Mouse (Mus musculus) ES-Bruce4 (cell line): ENCODE measurements around the gene Sec14l1.

ENCODE experiments used
- CTCF ChIP-seq: IDR thresholded peaks from one replicate; pipeline ENCODE4 v1.8.1; 2011; ENCODE audit warnings: low read depth, low read length
- EP300 ChIP-seq: IDR thresholded peaks from 2 replicates; pipeline ENCODE4 v1.6.1; 2011; ENCODE audit warnings: low read depth, low read length; ENCODE audit not compliant: insufficient read depth
- POLR2A ChIP-seq: IDR thresholded peaks from one replicate; pipeline ENCODE4 v1.8.1; 2011; ENCODE audit warnings: low read length; ENCODE audit not compliant: insufficient read depth

- TF ChIP-seq CTCF (no peak), POLR2A (no peak), EP300 (no peak)
These were observed 46.6 kb downstream of the Sec14l1 start for GRCm38 (mm10) chr11:117161574-117161973.
